Mouse (Mus musculus) cerebellum, adult 9-10 months (tissue): ENCODE results near the gene Gm8232.
"Not testable (repeated sequence)": the region's sequence is repeated elsewhere in the genome, so short reads cannot be mapped to it uniquely, and the experiment has no call there.

Experiments
- DNase-seq: peaks from one replicate; pipeline ENCODE4 v3.0.0; 2022

Gm8232 gene

GRCm38 (mm10) chr14:44433335-44433734 lies at the start of gene Gm8232:
Gene Gm8232 (plus strand): TSS chr14:44433635.
- DNase-seq: not testable (repeated sequence)

- not testable (repeated sequence) for DNase-seq
Observed at GRCm38 (mm10) chr14:44384233-44384632, 49.2 kb upstream of the Gm8232 start.

- DNase-seq: not testable (repeated sequence)
Observed at GRCm38 (mm10) chr14:44410588-44410987, 22.8 kb upstream of the Gm8232 start, which contains the start of gene Gm3371. Gene Gm3371 (minus strand): TSS chr14:44410688.
